Comparison of ENCODE assay signal across 19 mouse cellular contexts in the genomic region with DNA sequence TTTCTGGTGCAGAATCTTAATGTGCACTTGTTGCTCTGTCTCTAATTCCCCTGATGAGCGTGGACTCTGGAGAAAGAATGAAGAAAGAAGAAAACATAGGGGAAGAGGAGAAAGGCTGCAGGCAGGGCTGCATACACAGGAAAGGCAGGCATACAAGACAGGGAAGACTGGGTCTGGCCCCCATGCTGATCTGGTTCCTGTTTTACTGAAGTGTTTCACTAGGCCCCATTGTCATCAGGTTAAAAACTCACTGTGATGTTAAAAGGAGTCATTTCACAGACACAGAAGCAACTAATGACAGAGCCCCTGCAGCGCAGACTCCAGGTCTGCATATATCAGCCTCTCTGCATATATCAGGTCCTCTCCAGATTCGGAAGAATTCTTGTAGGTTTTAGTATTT.
"Had no signal": no experiment of that assay in that cellular context is flagged by ENCODE, and none has a peak within 500 bp of the region (broad histone marks: within the 10 kb centered on the region; RNA-seq: fewer than 3 reads in every experiment).

No protein-coding gene starts in this region.

- H3K9me3 ChIP-seq: liver, embryonic 15.5 days; midbrain, embryonic 10.5 days; midbrain, embryonic 13.5 days; neural tube, embryonic 13.5 days; neural tube, embryonic 15.5 days; stomach, embryonic 15.5 days had no signal

- H3K27me3 ChIP-seq: liver, embryonic 15.5 days; midbrain, embryonic 13.5 days; neural tube, embryonic 15.5 days; stomach, embryonic 15.5 days had no signal

- ATAC-seq: liver, postnatal 0 days; midbrain, embryonic 13.5 days; midbrain, embryonic 16.5 days had no signal

- H3K4me1 ChIP-seq: liver, embryonic 15.5 days had no signal

- DNase-seq: liver, postnatal 0 days; lung, embryonic 14.5 days; lung, postnatal 10 days; lung, postnatal 4 days; retina, postnatal 1 day; right cerebral cortex, adult 18-20 months; right cerebral cortex, postnatal 25 days; thymus, adult 2 months; thymus, postnatal 25 days; thymus, postnatal 4 days had no signal

- H3K9ac ChIP-seq: liver, embryonic 15.5 days; liver, postnatal 0 days; lung, embryonic 14.5 days; midbrain, embryonic 13.5 days; neural tube, embryonic 13.5 days; neural tube, embryonic 15.5 days; stomach, embryonic 15.5 days had no signal

- H3K4me3 ChIP-seq: liver, embryonic 15.5 days; midbrain, embryonic 10.5 days; midbrain, embryonic 13.5 days; myocyte; neural tube, embryonic 13.5 days; neural tube, embryonic 15.5 days; stomach, embryonic 15.5 days had no signal

- H3K36me3 ChIP-seq: liver, embryonic 15.5 days; midbrain, embryonic 10.5 days; midbrain, embryonic 13.5 days; neural tube, embryonic 13.5 days; neural tube, embryonic 15.5 days; stomach, embryonic 15.5 days had no signal

- H3K27ac ChIP-seq: liver, embryonic 15.5 days; midbrain, embryonic 10.5 days; midbrain, embryonic 13.5 days; neural tube, embryonic 13.5 days; neural tube, embryonic 15.5 days; stomach, embryonic 15.5 days; stomach, postnatal 0 days had no signal

- H3K4me2 ChIP-seq: liver, embryonic 15.5 days; lung, embryonic 14.5 days; midbrain, embryonic 13.5 days; neural tube, embryonic 13.5 days; neural tube, embryonic 15.5 days; stomach, embryonic 15.5 days had no signal
